Comparison of ENCODE assay signal across 9 mouse cellular contexts in genomic region chr14:122130111-122130797, GRCm38 (mm10). TPM values are rescaled to one million over a fixed set of nuclear protein-coding genes. Genes with fewer than 3 reads are reported as not detected.
A peak's percentile ranks its signal among the peaks of the same experiment; 100 is the strongest.
DNase-seq lines count a peak whose midpoint lies in the region; ATAC-seq and TF ChIP-seq lines count a peak whose summit lies in the region.
"Had no signal": no experiment of that assay in that cellular context is flagged by ENCODE, and none has a peak within 500 bp of the region (broad histone marks: within the 10 kb centered on the region; RNA-seq: fewer than 3 reads in every experiment).

No protein-coding gene starts in this region.

- H3K27ac ChIP-seq in gastrocnemius, adult 2 months = no peak overlapping the region
- no peak overlapping the region for H3K27ac ChIP-seq in midbrain, embryonic 11.5 days (ENCODE audit: low read depth, low read length)
- H3K27ac ChIP-seq in midbrain, embryonic 15.5 days = no peak overlapping the region
- H3K27ac ChIP-seq in intestine, embryonic 16.5 days (ENCODE audit: low read length) = no peak overlapping the region
- H3K27ac ChIP-seq: heart, embryonic 15.5 days had no signal

- no peaks in the 10 kb centered on the region for H3K9me3 ChIP-seq in midbrain, embryonic 11.5 days (ENCODE audit: control insufficient read depth, low read length)
- H3K9me3 ChIP-seq in midbrain, embryonic 15.5 days = no peaks in the 10 kb centered on the region
- H3K9me3 ChIP-seq in intestine, embryonic 16.5 days (ENCODE audit: control insufficient read depth, low read length) = no peaks in the 10 kb centered on the region
- H3K9me3 ChIP-seq: heart, embryonic 15.5 days had no signal

- TF ChIP-seq CTCF in gastrocnemius, adult 2 months (IDR thresholded peaks at IDR 0.05) = peak; percentile 68

- 90% methylated on average over 5 of the region's 5 CpGs for WGBS in midbrain, embryonic 11.5 days
- 87% methylated on average over 5 of the region's 5 CpGs for WGBS in midbrain, embryonic 15.5 days
- 76% methylated on average over 5 of the region's 5 CpGs for whole genome bisulfite sequencing in intestine, embryonic 16.5 days

- H3K36me3 ChIP-seq in midbrain, embryonic 11.5 days (ENCODE audit: control insufficient read depth, insufficient read depth, low read length) = no peaks in the 10 kb centered on the region; the same call in 1 of the 2 replicates
- H3K36me3 ChIP-seq in midbrain, embryonic 15.5 days (replicated peaks) = peaks cover 4% of the 10 kb centered on the region; the same call in 1 of the 2 replicates
- peaks cover 4% of the 10 kb centered on the region for H3K36me3 ChIP-seq in intestine, embryonic 16.5 days (ENCODE audit: control insufficient read depth, insufficient read depth, low read length)

- intact Hi-C loops in gastrocnemius, adult 2 months (cut with DNase I) = loop anchor here (1.0 to 5.0 kb wide), 2 partner anchors 66 to 203 kb away; no protein-coding TSS in a partner anchor

- H3K27me3 ChIP-seq in midbrain, embryonic 11.5 days (ENCODE audit: control insufficient read depth, insufficient read depth, low read length) = no peaks in the 10 kb centered on the region
- H3K27me3 ChIP-seq in midbrain, embryonic 15.5 days (replicated peaks) = no peaks in the 10 kb centered on the region
- no peaks in the 10 kb centered on the region for H3K27me3 ChIP-seq in intestine, embryonic 16.5 days (replicated peaks; ENCODE audit: control insufficient read depth, insufficient read depth, low read length)
- H3K27me3 ChIP-seq: heart, embryonic 15.5 days had no signal

- no peak overlapping the region for H3K4me2 ChIP-seq in midbrain, embryonic 11.5 days
- H3K4me2 ChIP-seq in midbrain, embryonic 15.5 days = no peak overlapping the region
- H3K4me2 ChIP-seq in intestine, embryonic 16.5 days (ENCODE audit: low read depth, low read length) = no peak overlapping the region
- H3K4me2 ChIP-seq: heart, embryonic 15.5 days had no signal

- H3K4me3 ChIP-seq in gastrocnemius, adult 2 months = no peak overlapping the region
- H3K4me3 ChIP-seq in midbrain, embryonic 11.5 days (ENCODE audit: low read depth, low read length) = no peak overlapping the region
- no peak overlapping the region for H3K4me3 ChIP-seq in midbrain, embryonic 15.5 days
- no peak overlapping the region for H3K4me3 ChIP-seq in intestine, embryonic 16.5 days (ENCODE audit: low read length)
- H3K4me3 ChIP-seq: heart, embryonic 15.5 days had no signal

- no peak for DNase-seq in gastrocnemius, adult 2 months
- no peak for DNase-seq in gastrocnemius, postnatal 10 days
- DNase-seq in midbrain, embryonic 11.5 days (ENCODE audit: low spot score, missing footprints) = peak; percentile 71
- DNase-seq in thymus, postnatal 14 days = peak; percentile 31
- DNase-seq in cerebellum, adult 18-20 months = no peak
- DNase-seq in right cerebral cortex, postnatal 14 days = no peak

- H3K9ac ChIP-seq in midbrain, embryonic 11.5 days (ENCODE audit: low read length) = no peak overlapping the region
- no peak overlapping the region for H3K9ac ChIP-seq in midbrain, embryonic 15.5 days
- H3K9ac ChIP-seq in intestine, embryonic 16.5 days (ENCODE audit: low read depth, low read length) = no peak overlapping the region
- H3K9ac ChIP-seq: heart, embryonic 15.5 days had no signal

- no peaks in the 10 kb centered on the region for H3K4me1 ChIP-seq in midbrain, embryonic 11.5 days (ENCODE audit: control insufficient read depth, insufficient read depth, low read length)
- no peaks in the 10 kb centered on the region for H3K4me1 ChIP-seq in midbrain, embryonic 15.5 days
- no peaks in the 10 kb centered on the region for H3K4me1 ChIP-seq in intestine, embryonic 16.5 days (ENCODE audit: control insufficient read depth, insufficient read depth, low read length)
- H3K4me1 ChIP-seq: heart, embryonic 15.5 days had no signal

- ATAC-seq in midbrain, embryonic 11.5 days (ENCODE audit: low FRiP score) = no peak
- no peak for ATAC-seq in midbrain, embryonic 15.5 days (replicated peaks)
- ATAC-seq in intestine, embryonic 16.5 days = peak; percentile 91

RNA-seq across cellular contexts. Expression of gene Tm9sf2, which starts 23.4 kb away (rescaled TPM):
- total RNA-seq in gastrocnemius, adult 2 months (2021) = 10 to 100 TPM; 66.1 to 71.7 TPM
- 10 to 100 TPM; 72.4 to 75.1 TPM for total RNA-seq in gastrocnemius, postnatal 10 days (2021)
- 135 and 153 TPM in 2 replicates for polyA plus RNA-seq in midbrain, embryonic 11.5 days (2014; fragmentation: Nextera tagmentation; extraction: Ambion mirVana)
- polyA plus RNA-seq in midbrain, embryonic 15.5 days (2015; fragmentation: Nextera tagmentation; extraction: Ambion mirVana) = 102 and 106 TPM in 2 replicates
- 293 and 308 TPM in 2 replicates for polyA plus RNA-seq in intestine, embryonic 16.5 days (2015; fragmentation: Nextera tagmentation; extraction: Ambion mirVana)

RNA-seq across cellular contexts. Expression of gene Clybl, which starts 51.2 kb away (rescaled TPM):
- 10 to 100 TPM; 52.3 to 68.4 TPM for total RNA-seq in gastrocnemius, adult 2 months (2021)
- 10 to 100 TPM; 61.4 to 66.2 TPM for total RNA-seq in gastrocnemius, postnatal 10 days (2021)
- 27.6 and 31.5 TPM in 2 replicates for polyA plus RNA-seq in midbrain, embryonic 11.5 days (2014; fragmentation: Nextera tagmentation; extraction: Ambion mirVana)
- polyA plus RNA-seq in midbrain, embryonic 15.5 days (2015; fragmentation: Nextera tagmentation; extraction: Ambion mirVana) = 12.5 and 15.6 TPM in 2 replicates
- polyA plus RNA-seq in intestine, embryonic 16.5 days (2015; fragmentation: Nextera tagmentation; extraction: Ambion mirVana) = 38.7 and 41.0 TPM in 2 replicates

Comparison
In these comparisons a context has a peak if more than half of its experiments do, and no peak if none do; other contexts are left out.
1. DNase-seq: peak in midbrain, embryonic 11.5 days (single experiment) and thymus, postnatal 14 days (single experiment); none in gastrocnemius, adult 2 months (single experiment), gastrocnemius, postnatal 10 days (single experiment), cerebellum, adult 18-20 months (0 of 2) and right cerebral cortex, postnatal 14 days (single experiment).